Mouse (Mus musculus): ENCODE results near the gene Rbms3.

The Rbms3 gene

GRCm38 (mm10) chr9:116977428-116977827, 652.3 kb downstream of the Rbms3 start:
- no peak for DNase-seq (ENCODE audit: low spot score in 2 of 2)

- DNase-seq (ENCODE audit: low spot score in 2 of 2), result peak in 1 of 2 experiments; percentile 21
These were observed 652.9 kb downstream of the Rbms3 start for GRCm38 (mm10) chr9:116976575-116977408.

GRCm38 (mm10) chr9:116975269-116975668, 654.4 kb downstream of the Rbms3 start:
- DNase-seq (ENCODE audit: low spot score in 2 of 2), result no peak

- DNase-seq (ENCODE audit: low spot score in 2 of 2), result no peak
These were observed 655.6 kb downstream of the Rbms3 start for GRCm38 (mm10) chr9:116974134-116974533.

DNA sequence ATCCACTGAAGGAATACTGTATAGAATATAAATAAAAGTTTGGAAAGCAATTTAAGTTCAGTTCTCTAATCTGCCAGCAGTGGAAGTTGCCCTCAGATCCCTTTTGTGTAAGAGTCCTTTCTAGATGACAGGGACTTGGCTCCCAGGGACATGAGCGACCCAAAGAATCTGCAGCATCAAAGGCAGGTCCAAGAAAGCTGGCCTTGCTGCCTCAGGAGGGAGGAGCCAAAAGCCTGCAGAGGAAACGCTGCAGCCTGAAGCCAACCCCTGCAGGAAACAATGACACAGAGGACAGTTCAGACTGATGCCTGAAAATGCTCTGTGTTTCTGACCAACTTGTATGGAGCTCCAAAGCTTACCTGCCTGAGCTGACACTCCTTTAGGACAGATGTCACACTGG, 656.1 kb downstream of the Rbms3 start:
- DNase-seq (ENCODE audit: low spot score in 2 of 2), result no peak

- DNase-seq (ENCODE audit: low spot score in 2 of 2), result no peak
These were observed 662.4 kb downstream of the Rbms3 start for GRCm38 (mm10) chr9:116967317-116967716.

- no peak for DNase-seq (ENCODE audit: low spot score in 2 of 2)
These were observed 664.0 kb downstream of the Rbms3 start for GRCm38 (mm10) chr9:116965691-116966090.

DNA sequence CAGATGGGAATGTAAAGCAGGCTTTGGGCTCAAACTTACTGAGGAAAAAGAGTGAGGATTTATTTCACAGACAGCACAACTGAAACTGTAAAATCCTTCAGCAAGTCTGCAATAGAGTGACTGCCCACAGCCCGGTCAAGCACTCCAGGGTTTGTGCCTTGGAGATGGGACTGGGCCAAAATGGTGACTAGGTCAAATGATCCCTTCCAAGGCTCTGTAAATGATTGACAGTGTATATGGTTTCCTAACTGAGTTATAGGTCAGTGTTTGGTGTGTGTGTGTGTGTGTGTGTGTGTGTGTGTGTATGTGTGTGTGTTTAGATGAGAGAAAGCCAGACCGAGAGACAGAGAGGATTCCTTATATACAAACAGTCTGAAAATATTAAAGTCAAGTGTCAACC, 673.6 kb downstream of the Rbms3 start:
- DNase-seq (ENCODE audit: low spot score in 2 of 2), result no peak

- no peak for DNase-seq (ENCODE audit: low spot score in 2 of 2)
These were observed 681.5 kb downstream of the Rbms3 start for GRCm38 (mm10) chr9:116948211-116948610.

DNA sequence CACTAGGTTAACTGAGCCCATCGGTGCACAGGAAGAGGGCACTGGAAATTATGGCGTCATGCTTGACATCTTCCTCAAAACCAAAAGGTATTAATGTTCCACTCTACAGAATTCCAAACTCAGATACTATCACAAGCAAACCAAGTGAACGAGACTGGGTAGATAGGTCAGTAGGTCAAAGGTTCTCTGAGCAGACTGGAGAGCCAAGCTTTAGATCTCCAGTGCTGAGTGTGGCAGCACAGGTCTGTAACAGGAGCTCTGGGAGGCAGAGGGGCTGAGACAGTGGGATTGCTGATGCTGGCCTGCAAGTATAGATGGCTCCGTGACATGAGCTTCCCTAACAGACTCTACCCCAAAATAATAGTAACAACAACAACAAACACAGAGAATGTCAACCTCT, 682.3 kb downstream of the Rbms3 start:
- no peak for DNase-seq (ENCODE audit: low spot score in 2 of 2)

DNA sequence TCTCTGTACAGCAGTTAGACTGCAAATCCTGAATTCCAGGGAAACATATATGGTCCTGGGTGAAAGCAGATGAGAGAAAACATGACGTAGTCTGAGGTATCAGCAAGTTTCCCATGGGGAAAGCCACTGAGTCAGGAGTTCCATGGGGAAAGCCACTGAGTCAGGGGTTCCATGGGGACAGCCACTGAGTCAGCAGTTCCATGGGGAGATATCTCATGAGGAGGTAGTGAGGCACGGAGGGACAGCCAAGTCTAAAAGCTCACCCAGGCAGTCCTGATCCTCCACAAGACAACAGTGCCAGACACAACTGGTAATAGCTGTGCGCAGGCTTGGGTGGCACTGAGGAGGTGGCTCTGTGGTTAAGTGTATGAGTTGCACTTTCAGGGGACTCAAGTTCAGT, 682.9 kb downstream of the Rbms3 start:
- DNase-seq (ENCODE audit: low spot score in 2 of 2), result no peak

GRCm38 (mm10) chr9:116945689-116946088, 684.0 kb downstream of the Rbms3 start:
- no peak for DNase-seq (ENCODE audit: low spot score in 2 of 2)

DNA sequence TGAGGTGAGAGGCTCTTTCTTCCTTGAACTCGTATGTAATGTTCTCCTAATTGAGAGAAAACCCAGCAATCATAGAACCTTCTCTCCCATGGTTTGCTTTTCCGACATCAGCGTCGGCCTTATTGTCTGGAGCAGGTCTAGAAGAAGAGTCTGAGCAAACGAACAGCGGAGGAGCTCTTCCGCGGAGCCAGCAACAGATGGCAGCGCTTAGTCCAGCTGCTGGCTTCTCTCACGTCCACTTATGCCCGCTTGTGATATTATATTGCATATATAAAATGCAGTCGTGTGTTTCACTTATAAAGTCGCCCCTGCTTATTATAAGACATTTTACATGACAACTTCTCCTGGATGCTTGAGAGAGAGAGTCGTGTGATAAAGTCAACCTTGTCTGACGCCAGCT, 685.8 kb downstream of the Rbms3 start:
- DNase-seq (ENCODE audit: low spot score in 2 of 2), result no peak

DNA sequence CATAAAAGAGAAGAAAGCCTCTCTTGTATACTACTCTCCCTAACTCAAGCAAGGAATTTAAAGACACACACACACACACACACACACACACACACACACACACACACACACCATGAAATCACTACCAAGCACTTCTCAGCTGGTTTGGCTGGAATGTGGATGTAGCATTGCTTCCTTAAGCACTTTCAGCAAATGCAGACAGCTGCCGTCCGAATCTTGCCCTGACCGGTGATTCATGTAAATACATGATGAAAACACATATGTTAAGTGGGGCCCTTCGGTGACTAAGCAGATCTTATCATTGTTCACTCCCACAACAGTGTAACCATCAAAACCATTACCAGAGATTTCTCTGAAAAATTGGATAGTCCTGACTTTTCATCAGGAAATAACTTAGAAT, 688.6 kb downstream of the Rbms3 start:
- no peak for DNase-seq (ENCODE audit: low spot score in 2 of 2)

DNA sequence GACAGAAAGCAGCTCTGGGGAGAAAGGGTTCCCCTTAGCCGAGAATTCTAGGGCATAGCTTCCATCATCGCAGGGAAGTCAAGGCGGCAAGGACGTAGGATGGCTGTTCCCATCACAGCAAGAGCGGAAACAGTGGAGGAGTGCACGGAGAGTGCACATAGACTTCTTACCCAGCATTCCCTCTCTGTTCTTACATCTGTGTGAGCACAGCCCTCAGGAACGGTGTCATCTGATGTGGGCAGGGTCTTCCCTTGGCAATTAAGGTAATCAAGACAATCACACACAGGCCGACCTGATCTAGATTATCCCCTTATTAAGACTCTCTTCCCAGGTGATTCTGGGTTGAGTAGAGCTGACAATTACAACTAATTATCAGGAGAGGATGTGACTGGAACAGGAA, 689.0 kb downstream of the Rbms3 start:
- no peak for DNase-seq (ENCODE audit: low spot score in 2 of 2)

- DNase-seq (ENCODE audit: low spot score in 2 of 2), result no peak
These were observed 701.4 kb downstream of the Rbms3 start for GRCm38 (mm10) chr9:116928338-116928737.

GRCm38 (mm10) chr9:116923151-116923550, 706.6 kb downstream of the Rbms3 start:
- DNase-seq (ENCODE audit: low spot score in 2 of 2), result no peak

DNA sequence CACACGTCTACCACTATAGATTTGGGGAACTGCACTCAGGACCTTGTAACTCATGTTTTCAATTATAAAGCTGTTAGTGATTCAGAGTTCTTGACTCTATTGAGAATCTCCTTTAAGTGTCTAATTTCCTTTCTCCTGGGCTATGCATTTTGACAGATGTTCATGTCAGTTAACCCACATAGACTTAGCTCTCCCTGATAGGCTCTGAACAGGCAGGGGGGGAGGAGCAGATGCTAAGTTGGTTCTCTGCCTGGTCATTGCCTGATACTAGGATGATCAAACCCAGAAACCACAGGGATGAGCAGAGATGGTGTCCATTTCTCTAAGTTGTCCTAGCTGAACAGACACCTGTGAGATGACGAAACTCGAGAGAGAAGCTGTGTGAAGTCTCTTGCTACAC, 707.2 kb downstream of the Rbms3 start:
- no peak for DNase-seq (ENCODE audit: low spot score in 2 of 2)

GRCm38 (mm10) chr9:116919441-116920019, 710.2 kb downstream of the Rbms3 start:
- no peak for DNase-seq (ENCODE audit: low spot score in 2 of 2)

DNA sequence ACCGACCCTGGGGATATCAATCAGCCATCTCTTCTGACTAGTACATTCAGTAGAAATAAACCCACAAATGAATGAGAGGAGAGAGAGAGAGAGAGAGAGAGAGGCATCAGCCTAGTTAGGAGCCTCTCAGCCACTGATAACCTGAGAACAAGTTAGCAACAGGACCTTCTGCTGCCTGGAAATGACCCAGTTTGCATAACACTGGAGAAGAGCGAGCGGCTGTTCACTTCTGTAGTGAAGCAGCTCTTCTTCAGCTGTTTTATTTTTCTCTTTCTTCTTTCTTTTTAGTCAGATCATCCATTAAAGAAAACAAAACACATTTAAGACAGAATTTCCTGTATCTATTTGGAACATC, 717.2 kb downstream of the Rbms3 start:
- no peak for DNase-seq (ENCODE audit: low spot score in 2 of 2)

DNA sequence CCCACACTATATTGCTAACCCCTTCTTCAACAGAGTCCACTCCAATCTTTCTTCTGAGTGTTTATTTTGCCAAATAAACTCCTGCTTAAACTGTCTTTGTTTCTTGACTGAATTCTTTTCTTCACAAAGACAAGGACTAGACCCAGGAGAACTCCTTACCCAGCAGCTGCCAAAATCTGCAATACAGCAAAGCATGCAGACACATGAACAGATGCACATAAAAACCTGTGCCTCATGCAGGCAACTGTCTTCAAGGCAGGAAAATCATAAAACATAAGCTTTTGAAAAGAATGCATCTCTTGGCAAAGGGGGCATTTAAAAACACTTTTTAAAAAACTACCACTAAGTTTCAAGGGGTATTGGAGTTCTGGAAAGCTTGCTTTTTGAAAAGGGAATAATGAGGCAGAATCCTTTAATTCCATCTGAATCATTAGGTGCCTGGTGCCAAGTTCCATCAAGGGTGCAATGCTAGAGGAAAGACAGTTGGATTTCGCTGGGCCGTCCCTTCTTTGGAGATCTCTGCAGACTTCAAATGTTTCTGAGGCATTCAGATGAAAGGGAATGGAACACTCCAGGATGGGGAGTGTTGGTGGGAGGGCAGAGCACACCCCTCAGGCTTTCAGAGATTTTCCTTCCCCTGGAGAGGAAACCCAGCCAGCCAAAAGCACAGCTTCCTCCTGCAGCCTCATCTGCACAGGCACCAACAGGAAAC, 717.8 kb downstream of the Rbms3 start:
- DNase-seq (ENCODE audit: low spot score in 2 of 2), result no peak

GRCm38 (mm10) chr9:116909511-116909910, 720.2 kb downstream of the Rbms3 start:
- DNase-seq (ENCODE audit: low spot score in 2 of 2), result no peak

GRCm38 (mm10) chr9:116906955-116907354, 722.8 kb downstream of the Rbms3 start:
- DNase-seq (ENCODE audit: low spot score in 2 of 2), result no peak

All from right cerebral cortex, adult 2 months (tissue).